8 mouse cellular contexts compared by ENCODE assay signal in the genomic region with DNA sequence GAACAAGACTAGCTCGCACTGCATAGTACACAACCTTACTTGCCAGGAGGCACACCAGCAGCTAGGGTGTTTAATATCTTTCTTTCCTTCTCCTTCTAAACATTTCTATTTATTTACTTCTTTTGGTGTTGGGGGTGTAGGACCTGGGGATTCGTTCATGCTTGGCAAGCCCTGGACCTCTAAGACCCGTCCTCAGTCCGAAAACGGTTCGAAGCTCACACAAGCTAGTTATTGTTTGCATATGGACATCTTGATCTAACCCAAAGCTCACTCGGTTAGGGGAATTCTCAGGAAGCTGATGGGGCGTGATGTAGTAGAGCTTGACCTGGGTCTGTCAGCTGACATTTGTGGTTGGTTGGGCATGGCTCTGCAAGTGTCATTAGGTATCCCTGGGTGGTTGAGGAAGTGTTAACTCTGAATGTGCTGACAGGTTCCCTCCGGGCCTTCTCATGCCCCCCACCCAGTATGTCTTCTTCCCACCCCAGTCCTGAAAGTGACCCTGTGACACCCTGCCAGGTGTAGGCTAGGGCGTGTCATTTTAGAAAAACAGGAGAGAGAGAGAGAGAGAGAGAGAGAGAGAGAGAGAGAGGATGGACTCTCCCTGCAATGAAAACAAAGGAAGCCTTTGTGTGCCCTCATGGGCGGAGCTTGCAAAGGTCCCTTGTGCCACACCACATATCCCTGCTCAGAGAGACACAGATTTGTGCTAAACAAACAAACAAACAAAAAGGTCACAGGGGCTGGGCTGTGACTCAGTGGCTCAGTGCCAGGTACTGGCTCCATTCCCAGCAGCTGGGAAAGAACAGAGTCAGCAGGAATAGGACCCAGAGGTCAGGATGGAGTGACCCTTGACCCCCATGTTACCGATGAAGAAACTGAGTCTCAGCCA. TPM values are rescaled to one million over a fixed set of nuclear protein-coding genes. Genes with fewer than 3 reads are reported as not detected.
DNase-seq lines count a peak whose midpoint lies in the region; ATAC-seq and TF ChIP-seq lines count a peak whose summit lies in the region.

No protein-coding gene starts in this region.

- WGBS in hindbrain, embryonic 10.5 days = 60% methylated on average over 12 of the region's 12 CpGs
- WGBS in hindbrain, embryonic 13.5 days = 63% methylated on average over 12 of the region's 12 CpGs
- 33% methylated on average over 12 of the region's 12 CpGs for WGBS in kidney, embryonic 16.5 days
- 69% methylated on average over 12 of the region's 12 CpGs for WGBS in midbrain, embryonic 15.5 days

- no peaks in the 10 kb centered on the region for H3K36me3 ChIP-seq in hindbrain, embryonic 10.5 days
- H3K36me3 ChIP-seq in hindbrain, embryonic 13.5 days = no peaks in the 10 kb centered on the region
- H3K36me3 ChIP-seq in ES-Bruce4 (ENCODE audit: control insufficient read depth, insufficient read depth, low read length, poor library complexity, severe bottlenecking) = no peaks in the 10 kb centered on the region
- H3K36me3 ChIP-seq in kidney, embryonic 16.5 days (ENCODE audit: insufficient read depth, low read length) = no peaks in the 10 kb centered on the region
- H3K36me3 ChIP-seq in midbrain, embryonic 15.5 days (replicated peaks) = no peaks in the 10 kb centered on the region

- TF ChIP-seq CTCF in ES-Bruce4 (IDR thresholded peaks at IDR 0.05; ENCODE audit: low read depth, low read length) = no peak

- no peak for TF ChIP-seq POLR2A in ES-Bruce4 (IDR thresholded peaks at IDR 0.05; ENCODE audit: insufficient read depth, low read length)

- no peak for TF ChIP-seq EP300 in ES-Bruce4 (IDR thresholded peaks at IDR 0.05; ENCODE audit: insufficient read depth, low read depth, low read length)

- DNase-seq in hindbrain, embryonic 10.5 days (ENCODE audit: low spot score) = no peak
- peak; percentile 25 for DNase-seq in embryo, embryonic 9.5 days (ENCODE audit: extremely low spot score)
- peak; percentile 87 to 90 for DNase-seq in natural killer cell, adult 2 months (ENCODE audit: low spot score in 2 of 2)
- DNase-seq in cerebellum, adult 9-10 months = no peak

- no peak overlapping the region for H3K4me3 ChIP-seq in hindbrain, embryonic 10.5 days
- no peak overlapping the region for H3K4me3 ChIP-seq in hindbrain, embryonic 13.5 days
- no peak overlapping the region for H3K4me3 ChIP-seq in ES-Bruce4 (ENCODE audit: low read depth, low read length)
- H3K4me3 ChIP-seq in kidney, embryonic 16.5 days (ENCODE audit: low read length) = no peak overlapping the region
- H3K4me3 ChIP-seq in midbrain, embryonic 15.5 days = no peak overlapping the region

- no peaks in the 10 kb centered on the region for H3K9me3 ChIP-seq in hindbrain, embryonic 10.5 days
- H3K9me3 ChIP-seq in hindbrain, embryonic 13.5 days = no peaks in the 10 kb centered on the region
- no peaks in the 10 kb centered on the region for H3K9me3 ChIP-seq in ES-Bruce4 (replicated peaks; ENCODE audit: control insufficient read depth, insufficient read depth, low read length, poor library complexity, severe bottlenecking)
- peaks cover 2% of the 10 kb centered on the region; the same call in 1 of the 2 replicates for H3K9me3 ChIP-seq in kidney, embryonic 16.5 days (ENCODE audit: low read length)
- 0 out of 2 replicates have a peak, but pooled peaks cover 3% of the 10 kb centered on the region for H3K9me3 ChIP-seq in midbrain, embryonic 15.5 days

- H3K27me3 ChIP-seq in hindbrain, embryonic 10.5 days (ENCODE audit: insufficient read depth, poor library complexity, severe bottlenecking) = no peaks in the 10 kb centered on the region
- no peaks in the 10 kb centered on the region for H3K27me3 ChIP-seq in hindbrain, embryonic 13.5 days
- no peaks in the 10 kb centered on the region for H3K27me3 ChIP-seq in ES-Bruce4 (ENCODE audit: control insufficient read depth, insufficient read depth, low read length, poor library complexity, severe bottlenecking)
- no peaks in the 10 kb centered on the region for H3K27me3 ChIP-seq in kidney, embryonic 16.5 days (ENCODE audit: insufficient read depth, low read length)
- H3K27me3 ChIP-seq in midbrain, embryonic 15.5 days (replicated peaks) = no peaks in the 10 kb centered on the region

- H3K9ac ChIP-seq in hindbrain, embryonic 13.5 days = no peak overlapping the region
- H3K9ac ChIP-seq in ES-Bruce4 (ENCODE audit: low read depth, poor library complexity, severe bottlenecking) = no peak overlapping the region
- H3K9ac ChIP-seq in kidney, embryonic 16.5 days (replicated peaks; ENCODE audit: low read length) = 0 out of 2 replicates have a peak overlapping the region, but pooled peaks have one; percentile 18
- no peak overlapping the region for H3K9ac ChIP-seq in midbrain, embryonic 15.5 days

- ATAC-seq in hindbrain, embryonic 13.5 days (ENCODE audit: low FRiP score) = no peak
- ATAC-seq in kidney, embryonic 16.5 days (ENCODE audit: low FRiP score, low TSS enrichment) = peak; percentile 29; the same call in 1 of the 2 replicates
- no peak for ATAC-seq in midbrain, embryonic 15.5 days (replicated peaks)

- H3K27ac ChIP-seq in hindbrain, embryonic 10.5 days = peak overlapping the region; percentile 51; the same call in 1 of the 2 replicates
- no peak overlapping the region for H3K27ac ChIP-seq in hindbrain, embryonic 13.5 days
- H3K27ac ChIP-seq in ES-Bruce4 (ENCODE audit: insufficient read depth, low read length) = peak overlapping the region; percentile 33; the same call in 1 of the 2 replicates
- H3K27ac ChIP-seq in kidney, embryonic 16.5 days (ENCODE audit: low read length) = peak overlapping the region; percentile 57
- no peak overlapping the region for H3K27ac ChIP-seq in midbrain, embryonic 15.5 days

- H3K4me2 ChIP-seq in hindbrain, embryonic 13.5 days = no peak overlapping the region
- H3K4me2 ChIP-seq in kidney, embryonic 16.5 days (replicated peaks; ENCODE audit: low read depth, low read length) = 0 out of 2 replicates have a peak overlapping the region, but pooled peaks have one; percentile 6
- H3K4me2 ChIP-seq in midbrain, embryonic 15.5 days = no peak overlapping the region

- peaks cover 21% of the 10 kb centered on the region for H3K4me1 ChIP-seq in hindbrain, embryonic 10.5 days (replicated peaks)
- 0 out of 2 replicates have a peak, but pooled peaks cover 3% of the 10 kb centered on the region for H3K4me1 ChIP-seq in hindbrain, embryonic 13.5 days (replicated peaks)
- H3K4me1 ChIP-seq in ES-Bruce4 (ENCODE audit: control insufficient read depth, insufficient read depth, low read length) = peaks cover 7% of the 10 kb centered on the region
- peaks cover 35% of the 10 kb centered on the region for H3K4me1 ChIP-seq in kidney, embryonic 16.5 days (ENCODE audit: insufficient read depth, low read length)
- H3K4me1 ChIP-seq in midbrain, embryonic 15.5 days = no peaks in the 10 kb centered on the region

RNA-seq across cellular contexts. Expression of gene Irak2, which starts 23.3 kb away (rescaled TPM):
- 5.1 and 6.8 TPM in 2 replicates for polyA plus RNA-seq in hindbrain, embryonic 10.5 days (2016; fragmentation: Nextera tagmentation; extraction: Ambion mirVana)
- polyA plus RNA-seq in hindbrain, embryonic 13.5 days (2015; fragmentation: Nextera tagmentation; extraction: Ambion mirVana) = 1.7 and 2.1 TPM in 2 replicates
- polyA plus RNA-seq in ES-Bruce4 (2011; ENCODE audit: insufficient read depth, insufficient read length, low read depth, missing spikeins) = 6.6 and 10.1 TPM in 2 replicates
- polyA plus RNA-seq in kidney, embryonic 16.5 days (2015; fragmentation: Nextera tagmentation; extraction: Ambion mirVana) = 4.4 and 5.6 TPM in 2 replicates
- 3.0 and 4.3 TPM in 2 replicates for polyA plus RNA-seq in midbrain, embryonic 15.5 days (2015; fragmentation: Nextera tagmentation; extraction: Ambion mirVana)

RNA-seq across cellular contexts. Expression of gene Tatdn2, which starts 35.3 kb away (rescaled TPM):
- polyA plus RNA-seq in hindbrain, embryonic 10.5 days (2016; fragmentation: Nextera tagmentation; extraction: Ambion mirVana) = 0.41 and 1.2 TPM in 2 replicates
- polyA plus RNA-seq in hindbrain, embryonic 13.5 days (2015; fragmentation: Nextera tagmentation; extraction: Ambion mirVana) = 0.72 and 0.83 TPM in 2 replicates
- polyA plus RNA-seq in ES-Bruce4 (2011; ENCODE audit: insufficient read depth, insufficient read length, low read depth, missing spikeins) = 39.7 and 42.2 TPM in 2 replicates
- 0.72 and 0.95 TPM in 2 replicates for polyA plus RNA-seq in kidney, embryonic 16.5 days (2015; fragmentation: Nextera tagmentation; extraction: Ambion mirVana)
- polyA plus RNA-seq in midbrain, embryonic 15.5 days (2015; fragmentation: Nextera tagmentation; extraction: Ambion mirVana) = 1.1 and 1.4 TPM in 2 replicates

RNA-seq across cellular contexts. Expression of gene Vhl, which starts 37.8 kb away (rescaled TPM):
- polyA plus RNA-seq in hindbrain, embryonic 10.5 days (2016; fragmentation: Nextera tagmentation; extraction: Ambion mirVana) = 43.0 and 45.8 TPM in 2 replicates
- polyA plus RNA-seq in hindbrain, embryonic 13.5 days (2015; fragmentation: Nextera tagmentation; extraction: Ambion mirVana) = 65.0 and 68.5 TPM in 2 replicates
- 12.9 and 22.0 TPM in 2 replicates for polyA plus RNA-seq in ES-Bruce4 (2011; ENCODE audit: insufficient read depth, insufficient read length, low read depth, missing spikeins)
- polyA plus RNA-seq in kidney, embryonic 16.5 days (2015; fragmentation: Nextera tagmentation; extraction: Ambion mirVana) = 34.0 and 40.7 TPM in 2 replicates
- polyA plus RNA-seq in midbrain, embryonic 15.5 days (2015; fragmentation: Nextera tagmentation; extraction: Ambion mirVana) = 75.8 and 79.0 TPM in 2 replicates

RNA-seq across cellular contexts. Expression of gene Brk1, which starts 57.0 kb away (rescaled TPM):
- polyA plus RNA-seq in hindbrain, embryonic 10.5 days (2016; fragmentation: Nextera tagmentation; extraction: Ambion mirVana) = 209 and 225 TPM in 2 replicates
- 235 and 248 TPM in 2 replicates for polyA plus RNA-seq in hindbrain, embryonic 13.5 days (2015; fragmentation: Nextera tagmentation; extraction: Ambion mirVana)
- 96.3 and 105 TPM in 2 replicates for polyA plus RNA-seq in ES-Bruce4 (2011; ENCODE audit: insufficient read depth, insufficient read length, low read depth, missing spikeins)
- polyA plus RNA-seq in kidney, embryonic 16.5 days (2015; fragmentation: Nextera tagmentation; extraction: Ambion mirVana) = 221 and 224 TPM in 2 replicates
- 224 and 232 TPM in 2 replicates for polyA plus RNA-seq in midbrain, embryonic 15.5 days (2015; fragmentation: Nextera tagmentation; extraction: Ambion mirVana)

RNA-seq across cellular contexts. Expression of gene Ghrl, which starts 58.1 kb away (rescaled TPM):
- polyA plus RNA-seq in hindbrain, embryonic 10.5 days (2016; fragmentation: Nextera tagmentation; extraction: Ambion mirVana) = 0.98 TPM in 1 of 2 replicates, not detected in the other
- polyA plus RNA-seq in hindbrain, embryonic 13.5 days (2015; fragmentation: Nextera tagmentation; extraction: Ambion mirVana) = 0.29 TPM in 1 of 2 replicates, not detected in the other
- polyA plus RNA-seq in ES-Bruce4 (2011; ENCODE audit: insufficient read depth, insufficient read length, low read depth, missing spikeins) = 2.0 TPM in 1 of 2 replicates, not detected in the other
- 0.53 TPM in 1 of 2 replicates, not detected in the other for polyA plus RNA-seq in kidney, embryonic 16.5 days (2015; fragmentation: Nextera tagmentation; extraction: Ambion mirVana)
- polyA plus RNA-seq in midbrain, embryonic 15.5 days (2015; fragmentation: Nextera tagmentation; extraction: Ambion mirVana) = 0.94 and 1.4 TPM in 2 replicates

Comparison
In these comparisons a context has a peak if more than half of its experiments do, and no peak if none do; other contexts are left out.
1. H3K27ac ChIP-seq: peak in hindbrain, embryonic 10.5 days (single experiment), ES-Bruce4 (single experiment) and kidney, embryonic 16.5 days (single experiment); none in hindbrain, embryonic 13.5 days (single experiment) and midbrain, embryonic 15.5 days (single experiment).
2. DNase-seq: peak in embryo, embryonic 9.5 days (single experiment) and natural killer cell, adult 2 months (2 of 2); none in hindbrain, embryonic 10.5 days (single experiment) and cerebellum, adult 9-10 months (single experiment).
3. RNA of gene Tatdn2, which starts 35.3 kb away (polyA plus RNA-seq): 39.7 to 42.2 TPM in ES-Bruce4; 1.1 to 1.4 TPM in midbrain, embryonic 15.5 days, 0.72 to 0.95 TPM in kidney, embryonic 16.5 days, 0.72 to 0.83 TPM in hindbrain, embryonic 13.5 days and 0.41 to 1.2 TPM in hindbrain, embryonic 10.5 days; every median in the first group is over 10 times any median in the second.